ENCODE assay signal across 8 mouse cellular contexts in genomic region chr1:190944109-190944760, GRCm38 (mm10). TPM values are rescaled to one million over a fixed set of nuclear protein-coding genes. Genes with fewer than 3 reads are reported as not detected.
DNase-seq lines count a peak whose midpoint lies in the region; ATAC-seq and TF ChIP-seq lines count a peak whose summit lies in the region.

No protein-coding gene starts in this region.

- H3K4me3 ChIP-seq in kidney, embryonic 16.5 days (ENCODE audit: low read length), result no peak overlapping the region
- no peak overlapping the region for H3K4me3 ChIP-seq in liver, embryonic 11.5 days (ENCODE audit: low read depth, low read length)
- H3K4me3 ChIP-seq in stomach, postnatal 0 days (ENCODE audit: low read depth, low read length), result no peak overlapping the region

- H3K9ac ChIP-seq in kidney, embryonic 16.5 days (replicated peaks; ENCODE audit: low read length), result no peak overlapping the region
- H3K9ac ChIP-seq in liver, embryonic 11.5 days (ENCODE audit: low read depth, low read length), result no peak overlapping the region
- no peak overlapping the region for H3K9ac ChIP-seq in stomach, postnatal 0 days (ENCODE audit: low read length)

- peak; percentile 80 for ATAC-seq in kidney, embryonic 16.5 days (ENCODE audit: low FRiP score, low TSS enrichment)
- ATAC-seq in liver, embryonic 11.5 days (replicated peaks; ENCODE audit: low FRiP score), result peak; percentile 72; the same call in 1 of the 2 replicates
- peak; percentile 89 for ATAC-seq in stomach, postnatal 0 days (ENCODE audit: low FRiP score, low TSS enrichment)

- H3K27me3 ChIP-seq in kidney, embryonic 16.5 days (ENCODE audit: insufficient read depth, low read length), result no peaks in the 10 kb centered on the region
- no peaks in the 10 kb centered on the region for H3K27me3 ChIP-seq in liver, embryonic 11.5 days (replicated peaks; ENCODE audit: control insufficient read depth, insufficient read depth, low read length)
- no peaks in the 10 kb centered on the region for H3K27me3 ChIP-seq in stomach, postnatal 0 days (ENCODE audit: control insufficient read depth, insufficient read depth, low read length)

- TF ChIP-seq EP300 in stomach, postnatal 0 days (optimal IDR thresholded peaks at IDR 0.05), result no peak

- peak; percentile 94 for TF ChIP-seq CTCF in stomach, postnatal 0 days (IDR thresholded peaks at IDR 0.05; ENCODE audit: low read depth)

- H3K4me1 ChIP-seq in kidney, embryonic 16.5 days (ENCODE audit: insufficient read depth, low read length), result no peaks in the 10 kb centered on the region
- no peaks in the 10 kb centered on the region for H3K4me1 ChIP-seq in liver, embryonic 11.5 days (replicated peaks; ENCODE audit: control insufficient read depth, insufficient read depth, low read length)
- no peaks in the 10 kb centered on the region for H3K4me1 ChIP-seq in stomach, postnatal 0 days (replicated peaks; ENCODE audit: control insufficient read depth, insufficient read depth)

- no peak overlapping the region for H3K4me2 ChIP-seq in kidney, embryonic 16.5 days (replicated peaks; ENCODE audit: low read depth, low read length)
- H3K4me2 ChIP-seq in liver, embryonic 11.5 days, result no peak overlapping the region
- no peak overlapping the region for H3K4me2 ChIP-seq in stomach, postnatal 0 days (replicated peaks; ENCODE audit: low read depth)

- peaks cover 67% of the 10 kb centered on the region for H3K36me3 ChIP-seq in kidney, embryonic 16.5 days (ENCODE audit: insufficient read depth, low read length)
- peaks cover 14% of the 10 kb centered on the region; the same call in 1 of the 2 replicates for H3K36me3 ChIP-seq in liver, embryonic 11.5 days (ENCODE audit: control insufficient read depth, insufficient read depth, low read length)
- H3K36me3 ChIP-seq in stomach, postnatal 0 days (ENCODE audit: control insufficient read depth, insufficient read depth, low read length), result peaks cover 18% of the 10 kb centered on the region; the same call in 1 of the 2 replicates

- 47% methylated on average over 6 of the region's 6 CpGs for WGBS in kidney, embryonic 16.5 days
- 58% methylated on average over 6 of the region's 6 CpGs for WGBS in liver, embryonic 11.5 days
- WGBS in stomach, postnatal 0 days, result 48% methylated on average over 6 of the region's 6 CpGs

- no peaks in the 10 kb centered on the region for H3K9me3 ChIP-seq in kidney, embryonic 16.5 days (ENCODE audit: low read length)
- H3K9me3 ChIP-seq in liver, embryonic 11.5 days (ENCODE audit: control insufficient read depth, low read length), result no peaks in the 10 kb centered on the region
- H3K9me3 ChIP-seq in stomach, postnatal 0 days (ENCODE audit: control insufficient read depth, low read length), result no peaks in the 10 kb centered on the region

- peak; percentile 74 for DNase-seq in 416B (ENCODE audit: low read depth)
- DNase-seq in adrenal gland, adult 2 months, result peak; percentile 77
- DNase-seq in embryo, embryonic 9.5 days (ENCODE audit: extremely low spot score), result peak; percentile 67
- peak; percentile 79 for DNase-seq in heart, adult 8-10 months (ENCODE audit: low spot score)
- DNase-seq in liver, embryonic 11.5 days (ENCODE audit: low spot score), result peak; percentile 46
- peak; percentile 62 for DNase-seq in neural tube, embryonic 10.5 days (ENCODE audit: extremely low spot score, low spot score)
- DNase-seq in stomach, postnatal 0 days (ENCODE audit: low spot score), result peak; percentile 76

- no peak overlapping the region for H3K27ac ChIP-seq in kidney, embryonic 16.5 days (ENCODE audit: low read length)
- no peak overlapping the region for H3K27ac ChIP-seq in liver, embryonic 11.5 days (ENCODE audit: low read depth, low read length)
- no peak overlapping the region for H3K27ac ChIP-seq in stomach, postnatal 0 days (replicated peaks)

RNA-seq across cellular contexts. Expression of gene Angel2, which starts 19.3 kb away (rescaled TPM):
- 10 to 100 TPM; 47.2 to 50.1 TPM for total RNA-seq in adrenal gland, adult 2 months (2021)
- polyA plus RNA-seq in adrenal gland, adult 2 months (2012; rRNA removed), result 14.6 and 16.2 TPM in 2 replicates
- 10 to 100 TPM; 24.0 to 30.2 (median 26.4) TPM for total RNA-seq in heart, adult 8-10 months (2022)
- 44.8 and 44.9 TPM in 2 replicates for polyA plus RNA-seq in kidney, embryonic 16.5 days (2015; fragmentation: Nextera tagmentation; extraction: Ambion mirVana)
- polyA plus RNA-seq in liver, embryonic 11.5 days (2014; fragmentation: Nextera tagmentation; extraction: Ambion mirVana), result 32.1 and 34.1 TPM in 2 replicates
- polyA plus RNA-seq in stomach, postnatal 0 days (2015; fragmentation: Nextera tagmentation; extraction: Ambion mirVana), result 20.5 and 22.0 TPM in 2 replicates

RNA-seq across cellular contexts. Expression of gene Rps6kc1, which starts 32.7 kb away (rescaled TPM):
- total RNA-seq in adrenal gland, adult 2 months (2021), result 10 to 100 TPM; 23.3 to 25.3 TPM
- polyA plus RNA-seq in adrenal gland, adult 2 months (2012; rRNA removed), result 15.7 and 23.2 TPM in 2 replicates
- 10 to 100 TPM; 14.2 to 18.5 (median 17.0) TPM for total RNA-seq in heart, adult 8-10 months (2022)
- polyA plus RNA-seq in kidney, embryonic 16.5 days (2015; fragmentation: Nextera tagmentation; extraction: Ambion mirVana), result 13.7 and 14.4 TPM in 2 replicates
- 10.0 and 11.1 TPM in 2 replicates for polyA plus RNA-seq in liver, embryonic 11.5 days (2014; fragmentation: Nextera tagmentation; extraction: Ambion mirVana)
- 4.5 TPM in 2 replicates for polyA plus RNA-seq in stomach, postnatal 0 days (2015; fragmentation: Nextera tagmentation; extraction: Ambion mirVana)

RNA-seq across cellular contexts. Expression of gene Vash2, which starts 34.9 kb away (rescaled TPM):
- total RNA-seq in adrenal gland, adult 2 months (2021), result under 1 TPM; 0.17 to 0.24 TPM
- 0.17 and 1.1 TPM in 2 replicates for polyA plus RNA-seq in adrenal gland, adult 2 months (2012; rRNA removed)
- total RNA-seq in heart, adult 8-10 months (2022), result 1 to 10 TPM in 1 of 4 experiments, under 1 TPM in 3; 0.08 to 1.0 (median 0.27) TPM
- polyA plus RNA-seq in kidney, embryonic 16.5 days (2015; fragmentation: Nextera tagmentation; extraction: Ambion mirVana), result 27.0 and 29.3 TPM in 2 replicates
- 12.8 and 14.2 TPM in 2 replicates for polyA plus RNA-seq in liver, embryonic 11.5 days (2014; fragmentation: Nextera tagmentation; extraction: Ambion mirVana)
- 3.8 and 4.2 TPM in 2 replicates for polyA plus RNA-seq in stomach, postnatal 0 days (2015; fragmentation: Nextera tagmentation; extraction: Ambion mirVana)
